Mouse (Mus musculus): ENCODE data around the gene Ddx41.

The Ddx41 gene

DNA sequence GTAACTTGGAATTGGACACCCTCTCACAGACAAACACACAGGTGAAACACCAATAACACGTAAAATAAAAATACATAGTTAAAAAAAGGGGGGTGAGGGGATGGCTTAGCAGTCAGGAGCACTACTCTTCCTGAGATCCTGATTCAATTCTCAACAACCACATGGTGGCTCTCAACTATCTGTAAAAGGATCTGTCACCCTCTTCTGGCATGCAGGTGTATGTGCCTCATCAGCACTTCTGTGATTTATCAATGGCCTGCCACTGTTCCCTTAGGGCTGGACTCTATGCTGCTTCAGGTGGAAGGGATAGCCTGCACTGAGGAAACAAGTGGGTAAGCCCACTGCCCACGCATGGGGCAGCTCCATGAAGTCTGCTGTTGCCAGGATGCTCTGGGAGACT, 4.5 kb upstream of the Ddx41 start:
- peak; percentile 42 for DNase-seq

DNA sequence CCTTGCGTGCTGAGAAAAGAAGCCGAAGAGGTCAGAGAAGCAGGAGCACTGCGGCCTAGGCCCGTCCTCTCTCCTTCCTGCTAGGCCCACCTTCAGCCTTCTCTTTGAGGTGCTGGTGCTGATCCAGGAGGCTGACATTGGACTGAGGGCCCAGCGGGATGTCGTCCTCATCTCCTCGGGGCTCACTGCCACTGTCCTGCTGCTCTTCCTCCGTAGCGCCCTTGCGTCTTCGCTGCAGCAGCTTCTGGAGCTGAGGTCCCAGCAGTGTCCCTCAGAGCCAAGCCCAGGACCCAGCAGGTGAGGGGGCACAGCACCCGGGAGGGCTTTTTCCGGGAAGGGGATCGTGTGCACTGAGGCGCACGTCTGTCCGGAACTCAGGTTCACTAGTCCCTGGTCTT, 663 bp downstream of the Ddx41 start:
- DNase-seq = no peak

DNA sequence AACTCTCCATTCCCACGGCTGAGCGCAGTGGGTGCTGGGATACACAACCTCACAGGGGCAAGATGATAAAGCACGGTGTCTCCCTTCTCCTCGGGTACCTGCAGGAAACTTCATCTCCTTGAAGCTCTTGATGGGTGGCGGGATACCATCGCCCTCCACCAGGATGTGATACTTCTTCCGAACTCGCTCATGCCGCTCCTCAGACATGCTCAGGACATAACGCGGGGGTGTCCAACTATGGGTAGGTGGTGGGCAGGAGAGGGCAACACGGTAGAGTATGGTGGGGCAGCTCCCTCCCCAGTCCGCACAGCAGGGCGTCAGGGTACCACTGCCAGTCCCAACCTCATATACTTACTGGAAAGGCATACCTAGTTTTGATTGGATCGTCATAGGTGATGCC, 1.3 kb downstream of the Ddx41 start:
- no peak for DNase-seq

DNA sequence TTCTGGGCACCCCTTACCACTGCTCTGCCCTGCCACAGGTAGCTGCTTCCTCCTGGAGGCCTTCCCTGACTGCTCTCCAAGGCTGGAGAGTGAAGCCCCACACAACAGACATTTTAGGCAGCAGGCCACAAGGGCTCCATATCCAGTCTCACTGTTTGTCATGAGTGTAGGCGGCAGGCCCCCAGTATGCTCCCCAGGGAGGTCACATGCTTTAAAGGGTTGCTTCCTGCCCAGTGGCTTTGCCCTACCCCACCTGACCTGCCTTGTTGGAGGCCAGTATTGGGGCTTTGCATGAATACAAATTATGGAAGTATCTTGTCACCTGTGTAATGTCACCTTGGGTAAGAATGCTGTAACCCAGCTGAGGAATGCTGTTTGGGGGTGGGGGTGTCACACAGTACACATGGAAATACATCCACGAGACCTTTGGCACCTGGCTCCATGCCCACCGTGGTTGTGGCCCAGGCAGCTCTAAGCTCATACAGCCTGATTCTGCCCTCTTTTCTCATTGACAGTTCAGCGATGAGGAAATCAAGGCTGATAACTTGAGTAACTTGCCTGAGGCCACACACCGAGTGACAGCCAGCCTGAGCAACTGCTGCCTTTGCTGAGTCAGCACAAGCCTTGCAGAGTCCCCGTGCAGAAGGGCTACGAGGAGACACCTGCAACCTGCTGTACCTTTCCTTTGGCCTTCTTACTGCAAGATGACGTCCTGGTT, 7.1 kb downstream of the Ddx41 start, which contains the start of gene Dok3:
Dok3 (minus strand) TSS at position 99 of the 718 bp plus-strand sequence.
- no peak for DNase-seq

DNA sequence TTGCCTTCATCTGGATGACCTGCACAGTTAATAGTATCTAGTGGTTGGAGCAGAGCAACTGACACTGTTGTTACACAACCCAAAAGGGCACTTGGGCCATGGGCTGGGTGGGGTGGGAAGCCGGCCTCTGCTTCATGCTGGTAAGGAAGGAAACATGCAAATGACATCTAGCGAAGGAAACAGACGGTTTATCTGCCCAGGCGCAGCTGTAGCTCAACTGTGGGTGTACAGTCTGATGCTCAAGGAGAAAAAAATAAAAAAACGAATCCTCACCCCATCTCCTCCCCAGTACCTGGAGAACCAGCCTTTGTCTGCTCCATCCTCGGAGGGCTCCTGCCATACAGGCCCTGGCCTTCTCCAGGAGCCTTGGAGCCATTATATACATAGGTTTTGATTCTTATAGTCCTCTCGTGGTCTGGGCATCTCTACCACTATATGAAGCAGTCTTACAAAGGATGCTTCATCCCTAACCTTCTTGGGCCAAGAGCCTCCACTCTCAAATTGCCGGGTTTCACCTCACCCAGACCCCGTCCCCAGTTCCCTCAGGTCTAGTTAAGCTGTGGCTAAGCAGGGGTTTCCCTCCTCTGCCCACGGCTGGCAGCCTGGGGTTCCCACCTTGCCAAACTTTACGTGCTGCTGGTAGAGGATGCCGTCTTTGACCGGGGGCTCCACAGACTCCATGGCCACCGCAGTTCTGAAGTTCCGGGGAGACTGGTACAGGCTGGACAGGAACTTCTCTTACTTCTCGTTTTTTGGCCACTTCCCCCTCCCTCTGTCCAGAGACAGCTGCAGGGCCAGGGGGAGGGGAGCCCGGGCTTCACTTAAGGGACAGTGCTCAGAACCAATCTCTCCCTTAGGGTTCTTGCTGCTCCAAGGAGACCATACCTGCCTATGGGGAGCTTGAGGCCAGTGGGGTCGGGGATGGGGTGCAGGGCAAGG, 8.4 kb downstream of the Ddx41 start:
- no peak for DNase-seq

DNA sequence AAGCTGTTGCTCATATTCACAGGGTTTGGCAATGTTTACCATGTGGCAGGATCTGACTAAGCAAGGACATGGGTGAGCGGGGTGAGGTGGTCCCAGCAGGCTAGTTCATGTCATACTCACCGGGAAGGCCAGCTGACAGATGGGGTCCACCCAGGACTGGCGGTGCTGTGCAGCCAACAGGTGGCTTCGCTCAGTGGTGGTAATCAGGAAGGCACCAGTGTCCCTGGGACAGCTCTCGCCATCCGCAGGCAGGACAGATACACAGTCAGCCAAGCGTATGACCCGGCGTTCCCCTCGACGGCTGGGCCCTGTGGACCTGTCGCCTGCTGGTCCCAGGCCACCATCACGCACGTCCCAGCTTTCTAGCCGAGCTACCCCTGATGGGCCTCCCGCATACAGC, 9.2 kb downstream of the Ddx41 start:
- no peak for DNase-seq

DNA sequence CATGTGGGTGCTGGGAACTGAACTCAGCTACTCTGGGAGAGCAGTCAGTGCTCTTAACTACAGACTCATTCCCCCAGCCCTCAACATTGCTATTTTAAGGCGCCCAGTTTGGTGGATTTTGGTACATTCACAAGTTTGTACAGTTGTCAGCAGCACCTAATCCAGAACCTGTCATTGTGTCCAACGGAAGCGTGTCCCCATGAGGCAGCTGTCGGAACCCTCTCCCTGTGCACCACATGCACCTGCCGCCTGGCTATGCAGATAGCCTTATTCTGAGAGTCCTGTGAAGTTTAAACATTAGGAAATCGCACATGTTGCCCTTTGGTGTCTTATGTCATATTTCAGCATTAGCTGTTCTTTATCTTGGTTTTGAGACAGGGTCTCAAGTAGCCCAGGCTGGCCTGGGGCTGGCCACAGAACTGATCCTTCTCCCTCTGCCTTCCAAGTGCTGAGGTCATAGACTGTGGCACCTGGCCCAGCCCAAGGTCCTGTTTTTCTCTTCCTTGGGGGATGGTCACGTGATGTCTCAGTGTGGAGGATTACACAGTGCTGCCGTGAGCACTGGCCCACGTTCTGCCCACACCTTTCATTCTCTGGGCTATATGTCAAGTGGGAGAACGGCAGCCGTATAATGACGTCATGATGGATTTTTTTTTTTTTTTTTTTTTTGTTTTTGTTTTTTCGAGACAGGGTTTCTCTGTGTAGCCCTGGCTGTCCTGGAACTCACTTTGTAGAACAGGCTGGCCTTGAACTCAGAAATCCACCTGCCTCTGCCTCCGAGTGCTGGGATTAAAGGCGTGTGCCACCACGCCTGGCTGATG, 10.5 kb downstream of the Ddx41 start:
- DNase-seq = no peak

DNA sequence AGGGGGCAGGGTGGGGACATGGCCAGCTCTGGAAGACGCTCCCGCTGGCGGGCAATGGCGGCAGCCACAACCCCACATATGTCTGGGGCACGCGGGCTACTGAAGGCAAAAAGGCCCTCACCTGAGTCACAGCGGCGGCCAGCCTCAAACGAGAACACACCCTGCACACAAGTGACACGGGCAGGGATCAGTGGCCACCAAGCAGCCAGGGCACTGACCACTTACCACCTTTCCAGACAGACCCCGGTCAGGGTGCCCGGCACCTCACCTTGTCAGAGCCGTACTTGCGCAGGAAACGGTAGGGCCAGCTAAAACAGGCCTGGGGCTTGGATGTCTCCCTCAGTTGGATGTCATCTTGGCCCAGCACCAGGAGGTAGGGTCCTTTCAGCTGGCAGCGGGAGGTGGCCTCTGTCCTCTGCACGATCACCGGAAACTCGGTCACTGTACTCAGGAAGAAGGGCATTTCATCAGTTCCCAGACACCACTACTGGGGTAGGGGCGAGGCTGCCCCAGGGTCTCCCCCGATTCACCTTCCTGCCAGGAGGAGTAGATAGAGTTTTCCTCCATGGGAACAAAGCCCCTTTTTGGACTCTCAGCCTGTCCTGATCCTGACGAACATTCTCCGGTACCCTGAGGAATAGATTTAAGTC, 12.4 kb downstream of the Ddx41 start:
- no peak for DNase-seq

DNA sequence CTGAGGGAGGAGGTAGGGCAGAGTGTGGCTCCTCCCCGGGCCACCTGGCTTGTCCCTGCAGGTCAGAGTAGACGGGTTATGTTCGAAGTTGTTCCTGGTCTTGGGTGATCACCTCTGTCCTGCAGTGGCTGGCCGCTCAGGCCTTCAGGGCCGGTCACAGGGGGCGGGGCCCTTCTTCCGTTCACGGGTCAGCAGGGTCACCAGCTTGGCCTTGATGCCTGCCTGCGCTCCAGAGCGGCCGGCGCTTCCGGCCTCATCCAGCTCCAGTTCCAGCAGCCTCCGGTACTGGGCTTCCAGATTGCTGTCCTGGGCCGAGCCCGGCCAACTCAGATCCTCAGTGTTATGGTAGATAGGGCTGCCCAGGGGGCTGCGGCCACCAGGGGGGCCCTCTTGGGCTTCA, 13.2 kb downstream of the Ddx41 start:
- no peak for DNase-seq

DNA sequence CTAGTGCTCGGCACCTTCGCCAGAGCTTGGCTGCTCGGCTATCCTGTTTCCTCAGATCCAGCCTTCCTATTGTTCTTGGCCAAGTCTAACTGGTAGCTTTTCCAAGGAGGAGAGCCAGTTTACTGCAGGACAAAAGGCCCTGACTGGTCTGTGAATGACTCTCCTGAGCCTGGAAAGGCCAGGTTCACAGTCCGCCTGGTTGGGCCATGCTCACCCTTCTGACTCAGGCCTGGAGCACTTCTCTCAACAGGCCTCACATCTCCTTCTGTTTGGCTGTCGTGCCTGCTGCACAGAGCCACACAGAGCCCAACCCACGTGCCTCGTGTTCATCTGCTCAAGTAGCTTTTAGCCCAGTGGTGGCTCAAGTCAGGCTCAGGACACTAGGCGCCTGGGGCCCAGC, 13.7 kb downstream of the Ddx41 start:
- DNase-seq = no peak

DNA sequence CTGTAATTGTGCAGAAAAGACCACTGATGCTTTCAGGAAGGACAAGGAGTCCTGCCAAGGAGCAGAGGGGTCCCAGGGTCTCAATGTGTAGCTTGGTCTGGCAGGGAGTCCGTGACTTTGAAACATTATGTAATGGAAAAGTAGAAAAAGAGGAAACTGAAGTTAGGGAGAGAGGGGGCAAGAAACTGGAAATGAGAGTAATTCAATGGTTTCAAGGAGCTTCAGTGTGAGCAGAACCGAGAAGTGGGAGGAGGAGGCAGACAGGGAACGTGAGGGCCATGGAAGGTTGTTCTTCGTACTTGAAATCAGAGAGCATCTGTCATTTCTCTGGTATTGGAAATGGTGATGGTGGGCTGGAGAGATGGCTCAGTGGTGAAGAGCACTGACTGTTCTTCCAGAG, 16.9 kb downstream of the Ddx41 start:
- DNase-seq = no peak

DNA sequence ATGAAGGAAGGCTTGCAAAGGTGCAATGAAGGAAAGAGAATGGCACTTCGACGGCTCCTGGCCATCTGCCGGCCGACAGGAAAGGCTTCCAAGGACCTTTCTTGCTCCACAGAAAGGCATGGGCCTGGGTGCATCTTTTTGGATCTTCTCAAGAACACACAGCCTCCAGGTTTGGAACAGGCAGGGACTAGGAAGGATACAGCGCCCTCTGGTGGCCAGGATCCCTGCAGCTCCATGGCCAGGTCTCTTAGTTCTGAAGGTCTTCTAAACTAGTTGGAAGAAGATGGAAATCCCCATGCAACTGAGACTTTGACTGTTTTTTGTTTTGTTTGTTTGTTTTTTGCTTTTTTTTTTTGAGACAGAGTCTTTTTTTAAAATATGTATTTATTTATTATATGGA, 19.5 kb downstream of the Ddx41 start:
- peak; percentile 86 for DNase-seq

DNA sequence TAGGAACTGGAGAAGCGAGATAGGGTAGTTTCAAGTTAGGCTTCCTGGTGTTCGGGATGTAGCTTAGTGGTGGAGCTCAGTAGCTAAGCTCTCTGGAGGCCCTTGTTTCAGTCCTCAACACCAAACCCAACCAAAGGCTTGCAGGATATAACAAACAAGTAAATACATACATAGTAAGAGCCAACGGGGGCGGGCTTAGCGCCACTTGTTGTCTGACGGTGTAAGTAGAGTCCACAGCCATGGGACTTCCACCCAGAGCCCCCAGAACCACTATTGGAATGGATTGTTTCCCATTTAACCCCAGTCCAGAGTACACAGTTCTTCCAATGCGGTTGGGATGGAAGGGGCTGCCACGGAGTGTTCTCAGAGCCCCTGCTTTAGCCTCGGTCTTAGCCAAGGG, 22.6 kb downstream of the Ddx41 start:
- no peak for DNase-seq

DNA sequence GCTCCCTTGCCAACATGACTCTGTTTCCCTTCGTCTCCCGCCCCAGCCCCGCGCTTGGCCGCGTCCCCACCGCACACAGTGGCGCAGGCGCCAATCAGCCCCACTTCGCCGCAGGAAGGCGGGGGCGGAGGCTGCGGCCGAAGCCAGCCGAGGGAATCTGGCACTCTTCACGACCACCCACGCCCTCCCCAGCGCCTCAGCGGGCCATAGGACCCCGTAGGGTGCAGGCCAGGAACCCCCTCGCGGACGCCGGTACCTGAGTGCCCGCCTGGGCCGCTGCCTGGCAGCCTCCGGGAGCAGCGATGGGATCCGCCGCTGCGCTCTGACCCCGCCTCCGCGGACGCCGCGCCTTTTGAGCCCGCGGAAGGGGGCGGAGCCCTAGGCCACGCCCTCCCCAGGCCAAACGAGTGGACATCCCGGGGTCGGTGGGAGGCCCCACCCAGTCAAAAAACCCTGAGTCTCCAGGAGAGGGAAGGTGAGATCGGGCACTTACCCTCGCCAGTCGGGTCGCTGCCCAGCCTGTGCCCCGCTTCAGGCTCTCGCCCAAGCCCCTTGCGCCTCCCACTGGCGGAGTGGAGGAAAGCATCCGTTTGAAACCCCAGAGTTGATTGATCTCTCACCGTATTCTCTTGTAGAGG, 23.2 kb downstream of the Ddx41 start, which contains the start of gene Pdlim7:
Pdlim7 (minus strand) TSS at position 566 of the 638 bp plus-strand sequence.
- peak; percentile 89 for DNase-seq

DNA sequence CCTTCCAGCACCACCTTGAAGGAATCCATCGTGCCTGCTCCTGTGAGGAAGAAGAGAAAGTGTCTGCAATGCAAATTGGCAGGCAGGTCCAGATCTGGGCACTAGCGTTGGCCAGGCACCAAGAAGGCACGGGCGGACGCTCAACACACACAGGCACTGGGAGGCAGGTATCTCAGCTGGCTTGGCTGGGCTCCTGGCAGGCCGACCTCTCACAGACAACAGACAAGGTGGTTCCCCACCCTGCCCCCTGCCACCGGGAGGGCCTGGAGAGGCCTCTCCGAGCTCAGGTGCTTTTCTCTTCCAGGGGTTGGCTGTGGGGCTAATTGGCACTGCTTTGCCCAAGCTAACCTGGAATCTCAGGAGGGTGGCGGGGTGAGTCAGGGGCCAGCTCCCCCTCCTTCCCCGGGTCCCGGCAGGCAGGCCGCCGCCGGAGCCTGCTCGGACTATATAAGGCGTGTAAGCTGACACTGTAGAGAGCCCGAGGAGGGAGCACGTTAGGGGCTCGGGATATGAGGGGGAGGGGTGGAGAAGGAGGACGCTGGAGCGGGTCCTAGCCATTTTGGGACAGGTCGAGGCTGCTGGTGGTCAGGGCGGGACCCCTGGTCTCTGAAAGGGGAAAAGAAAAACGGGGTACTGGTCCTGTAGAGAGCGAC, 24.0 kb downstream of the Ddx41 start:
- no peak for DNase-seq

DNA sequence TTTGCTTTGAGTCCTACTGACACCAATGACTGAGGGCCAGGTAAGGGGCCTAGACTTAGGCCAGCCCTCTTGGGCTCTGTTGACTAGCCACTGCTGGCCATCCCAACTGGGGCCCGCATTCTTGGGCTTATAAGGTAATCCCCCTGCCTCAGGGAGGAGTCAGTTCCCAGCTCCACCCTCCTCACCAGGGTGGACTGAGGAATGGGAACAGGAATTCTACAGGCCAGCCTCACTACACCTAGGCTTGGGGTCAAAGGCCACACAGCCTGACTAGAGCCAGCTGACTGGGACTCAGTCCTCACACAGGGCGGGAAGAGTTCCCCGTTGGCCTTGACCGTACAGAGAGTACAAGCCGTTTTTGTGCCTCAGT, 25.0 kb downstream of the Ddx41 start:
- no peak for DNase-seq

DNA sequence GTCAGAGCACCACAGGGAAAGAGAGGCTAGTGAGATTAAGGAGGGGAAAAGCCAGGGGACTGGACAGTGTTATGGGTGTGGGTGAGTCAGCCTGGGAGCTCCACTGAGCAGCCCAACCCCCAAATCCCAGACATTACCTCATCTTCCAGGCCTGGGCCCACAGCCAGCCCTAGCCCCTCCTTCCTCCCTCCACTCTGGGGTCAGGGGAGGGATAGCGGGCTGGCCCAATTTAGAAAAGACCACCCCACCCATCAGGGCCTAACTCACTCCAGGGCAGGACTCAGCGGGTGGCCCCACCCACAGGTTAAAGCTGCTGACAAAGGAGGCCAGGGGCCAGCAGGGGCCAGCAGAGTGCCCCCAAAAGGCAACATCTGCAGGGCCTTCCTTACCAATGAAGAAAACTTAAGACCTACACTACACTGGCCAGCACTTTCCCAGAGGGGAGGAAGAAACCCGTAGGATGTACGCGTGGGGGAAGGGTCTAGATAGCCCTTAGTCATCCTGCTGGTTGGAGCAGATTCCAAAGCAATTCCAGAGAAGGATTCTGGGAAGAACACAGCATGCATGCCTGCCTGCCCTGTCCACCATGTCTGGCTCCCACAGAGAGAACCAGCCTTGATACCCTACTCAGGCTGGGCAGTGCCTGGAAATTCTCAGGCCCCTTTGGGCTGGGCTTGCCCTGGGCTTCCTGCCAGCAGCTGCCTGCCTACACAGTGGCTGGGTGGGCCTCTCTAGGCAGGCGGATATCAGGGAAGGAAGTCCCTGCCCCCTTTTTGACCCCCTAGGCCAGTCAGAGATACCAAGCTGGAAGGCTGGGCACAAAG, 25.6 kb downstream of the Ddx41 start:
- no peak for DNase-seq

DNA sequence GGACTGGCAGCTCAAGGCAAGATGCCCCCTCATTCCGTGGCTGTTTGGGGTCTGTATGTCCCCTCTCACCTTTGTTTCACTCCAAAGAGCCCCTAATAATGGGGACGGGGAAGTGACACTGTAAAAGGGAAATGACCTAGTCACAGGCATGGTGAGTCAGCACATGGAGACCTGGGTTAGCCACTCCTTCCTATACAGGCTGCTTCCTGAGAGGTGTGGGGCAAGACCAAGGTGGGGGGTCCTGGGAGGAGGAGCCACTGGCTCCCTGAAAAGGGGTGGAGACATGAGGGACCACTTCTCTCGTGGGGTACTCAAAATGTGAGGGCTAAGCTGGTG, 26.2 kb downstream of the Ddx41 start:
- no peak for DNase-seq

DNA sequence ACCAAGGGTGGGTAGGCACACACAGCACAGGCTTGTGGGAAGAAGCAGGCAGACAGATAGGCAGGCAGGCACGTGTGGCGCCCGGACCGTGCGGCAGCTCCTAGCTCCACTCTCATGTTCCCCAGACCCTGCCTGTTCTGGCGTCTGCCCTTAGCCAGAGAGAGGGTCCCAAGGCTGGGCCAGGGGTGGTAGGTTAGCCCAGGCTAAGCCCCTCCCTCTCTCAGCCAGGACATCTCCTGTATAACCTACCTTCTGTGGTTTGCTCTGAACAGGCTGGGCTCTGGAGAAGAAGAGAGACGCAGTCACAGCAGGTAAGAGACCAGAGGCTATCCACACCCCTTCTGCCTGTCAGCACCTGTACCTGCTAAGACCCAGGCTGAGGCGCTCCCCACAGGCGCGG, 27.9 kb downstream of the Ddx41 start:
- DNase-seq = no peak

DNA sequence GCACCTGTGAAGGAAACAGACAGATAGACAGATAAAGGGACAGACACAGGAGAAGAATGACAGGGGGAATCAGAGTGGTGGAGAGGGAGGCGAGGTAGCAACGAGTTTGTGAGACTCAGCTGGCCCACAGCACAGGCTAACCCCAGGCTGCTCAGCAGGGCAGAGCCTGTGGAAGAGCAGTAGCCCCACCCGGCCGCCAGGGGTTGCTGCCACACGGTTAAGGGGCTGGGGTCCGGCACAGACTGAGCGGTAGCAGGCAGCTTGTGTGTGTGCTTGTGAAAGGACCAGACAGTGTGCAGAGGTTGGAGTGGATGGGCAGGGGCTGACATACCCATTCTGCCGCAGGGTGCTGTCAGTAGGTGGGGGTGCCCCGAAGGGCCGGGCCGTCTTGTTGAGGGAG, 28.6 kb downstream of the Ddx41 start:
- DNase-seq = peak; percentile 33

DNA sequence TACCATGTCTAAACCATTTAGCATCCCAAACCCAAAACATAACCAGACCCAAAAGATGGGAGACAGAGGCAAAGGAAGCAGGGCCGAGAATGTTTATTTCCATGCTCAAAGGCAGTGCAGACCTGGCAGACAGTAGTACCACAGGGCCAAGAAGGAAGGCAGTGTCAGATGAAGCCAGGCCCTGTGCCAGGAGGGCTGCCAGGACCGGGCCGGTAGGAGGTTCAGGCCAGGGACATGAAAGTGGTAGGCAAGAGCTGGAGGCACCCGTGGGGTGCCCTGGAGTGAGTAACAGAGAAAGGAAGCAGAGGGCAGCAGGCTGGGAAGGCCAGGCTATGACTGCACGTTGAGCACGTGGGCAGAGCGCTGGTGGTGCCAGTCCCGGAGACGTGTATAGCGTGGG, 29.8 kb downstream of the Ddx41 start:
- DNase-seq = no peak

Measured in thymus, postnatal 14 days (tissue).